Mouse (Mus musculus): ENCODE data around the gene Ahnak.

- TF ChIP-seq CTCF (IDR thresholded peaks at IDR 0.05; ENCODE audit: low read depth) (no peak), EP300 (IDR thresholded peaks at IDR 0.05; ENCODE audit: low read depth) (no peak)
Observed at GRCm38 (mm10) chr19:9119655-9120425, 130.8 kb downstream of the Ahnak start.
